Mouse (Mus musculus): ENCODE results near the gene Olfr1512. TPM values are rescaled to one million over a fixed set of nuclear protein-coding genes. Genes with fewer than 3 reads are reported as not detected.

The Olfr1512 gene
- not detected in 2 replicates for total RNA-seq (2023)

DNA sequence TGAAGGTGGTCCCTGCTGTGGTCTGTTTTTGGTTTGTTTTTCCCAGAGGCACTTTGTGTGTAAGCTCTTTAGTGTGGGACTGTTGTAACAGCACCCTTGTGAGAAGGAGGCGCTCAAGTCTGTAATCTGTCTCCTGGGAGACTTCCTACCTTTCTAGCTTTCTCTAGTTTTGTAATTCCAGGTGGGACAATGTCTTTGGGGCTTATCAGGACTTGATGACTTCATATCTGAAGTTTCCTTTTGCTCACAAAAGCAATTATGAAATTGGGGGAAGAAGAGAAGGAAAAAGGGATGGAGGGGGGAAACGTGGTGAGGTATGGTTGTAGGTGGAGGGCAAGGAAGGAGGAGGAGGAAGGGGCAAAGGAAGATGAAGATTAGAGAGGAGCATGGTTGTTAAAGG, at the start of gene Olfr1512:
TSS of gene Olfr1512 (minus strand) at position 101 of the 400 bp plus-strand sequence.

DNA sequence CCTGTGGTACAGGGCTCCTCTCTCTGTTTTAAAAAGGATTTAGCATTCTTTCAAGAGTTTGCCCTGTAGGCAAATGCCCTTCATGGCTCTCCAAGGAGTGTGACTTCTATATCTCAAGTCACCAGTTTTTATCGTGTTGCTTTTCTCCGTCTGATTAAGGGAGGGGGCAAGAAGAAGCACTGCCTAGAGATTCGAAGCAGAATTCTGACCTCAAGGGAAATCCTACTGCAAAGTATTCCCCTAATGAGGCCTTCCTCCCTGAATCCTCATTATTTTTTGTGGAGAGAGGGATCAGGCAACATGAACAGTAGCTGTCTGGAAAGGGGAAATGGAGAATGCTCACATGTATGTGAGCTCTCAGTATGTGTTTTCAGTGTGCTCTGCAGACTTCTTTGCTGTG, 35.3 kb upstream of the Olfr1512 start, which contains the start of gene Olfr1510:
TSS of gene Olfr1510 (minus strand) at position 101 of the 400 bp plus-strand sequence.

DNA sequence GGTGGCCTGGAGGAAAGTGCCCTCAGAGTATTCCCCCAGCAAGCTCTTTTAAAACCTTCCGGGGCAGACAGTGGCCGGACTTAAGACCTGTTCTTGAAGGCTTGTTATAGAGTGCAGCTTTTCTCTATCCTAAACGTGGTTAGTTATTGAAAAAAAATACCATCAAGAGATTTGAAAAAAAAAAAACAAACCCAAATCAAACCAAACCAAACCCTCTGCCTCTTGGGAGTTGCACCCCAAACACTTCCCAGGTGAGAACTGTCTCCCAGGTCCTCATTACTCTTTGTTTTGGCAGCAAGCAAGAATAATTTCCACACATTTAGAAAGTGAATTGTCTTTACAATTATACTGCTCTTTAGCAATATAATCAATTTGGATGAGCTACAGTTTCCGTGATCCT, 18.3 kb upstream of the Olfr1512 start, which contains the start of gene Olfr1511:
TSS of gene Olfr1511 (minus strand) at position 101 of the 400 bp plus-strand sequence.

DNA sequence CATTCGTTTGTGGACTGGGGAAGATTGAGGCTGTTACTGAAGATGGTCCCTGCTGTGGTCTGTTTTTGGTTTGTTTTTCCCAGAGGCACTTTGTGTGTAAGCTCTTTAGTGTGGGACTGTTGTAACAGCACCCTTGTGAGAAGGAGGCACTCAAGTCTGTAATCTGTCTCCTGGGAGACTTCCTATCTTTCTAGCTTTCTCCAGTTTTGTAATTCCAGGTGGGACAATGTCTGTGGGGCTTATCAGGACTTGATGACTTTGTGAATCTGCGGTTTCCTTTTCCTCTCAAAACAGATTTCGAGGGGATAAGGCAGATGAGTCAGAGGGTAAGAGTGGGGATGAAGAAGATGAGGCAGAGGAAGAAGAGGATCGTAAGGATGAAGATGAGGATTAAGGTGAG, 22.7 kb downstream of the Olfr1512 start, which contains the start of gene Olfr1513:
TSS of gene Olfr1513 (minus strand) at position 101 of the 400 bp plus-strand sequence.

DNA sequence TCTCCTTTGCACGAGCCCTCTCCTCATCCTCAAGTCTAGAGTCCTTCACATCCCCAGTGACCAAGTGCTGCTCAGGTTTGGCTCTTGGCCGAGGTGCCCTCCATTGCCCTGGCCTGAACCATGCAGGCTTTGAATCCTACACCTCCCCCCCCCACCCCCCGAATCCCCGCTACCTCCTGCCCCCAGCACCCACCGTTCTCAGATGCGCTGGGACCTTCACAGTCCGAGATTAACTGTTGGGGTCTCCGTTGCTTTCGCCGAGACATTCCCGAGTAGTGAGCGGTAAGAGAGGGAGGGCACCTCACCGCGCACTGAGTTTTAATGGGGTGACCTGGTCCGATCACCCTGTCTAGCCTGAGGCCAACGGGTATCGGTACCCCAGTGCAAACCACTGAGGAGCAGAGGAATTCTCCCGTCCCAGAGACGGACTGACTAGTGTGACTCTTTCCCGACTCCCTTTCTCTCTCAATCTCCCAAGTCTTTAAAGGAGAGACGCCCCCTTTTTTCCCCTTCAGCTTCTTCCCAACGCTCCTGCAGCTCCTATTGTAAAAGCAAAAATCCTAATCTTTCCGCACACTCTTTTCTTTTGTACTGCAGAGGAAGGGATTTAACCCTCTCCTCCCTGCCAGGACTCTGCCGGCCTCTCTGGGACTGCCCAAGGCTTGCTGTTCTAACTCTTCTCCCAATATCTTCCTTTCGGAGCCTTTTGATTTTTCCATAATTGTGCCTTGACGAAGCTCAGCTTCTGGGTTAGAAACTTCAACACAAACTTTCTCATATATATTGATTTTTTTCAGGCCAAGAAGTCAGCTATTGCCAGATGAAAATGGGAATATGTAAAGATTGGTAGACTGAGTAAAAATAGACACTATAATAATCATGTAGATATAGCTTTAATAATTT, 50.8 kb downstream of the Olfr1512 start, which contains the start of gene Sall2:
TSS of gene Sall2 (minus strand) at position 853 of the 903 bp plus-strand sequence.

Other genes with a start within 250 kb of the Olfr1512 start
- 37.8 and 48.3 TPM in 2 replicates for gene Supt16, start 181.8 kb downstream of the Olfr1512 start, total RNA-seq (2023)
- gene Chd8, start 121.4 kb downstream of the Olfr1512 start, total RNA-seq (2023) = 114 and 132 TPM in 2 replicates
- 144 and 159 TPM in 2 replicates for gene Tox4, start 100.0 kb downstream of the Olfr1512 start, total RNA-seq (2023)
- 4.1 and 6.4 TPM in 2 replicates for gene Rab2b, start 99.6 kb downstream of the Olfr1512 start, total RNA-seq (2023)
- 15.2 and 18.1 TPM in 2 replicates for gene Mettl3, start 74.0 kb downstream of the Olfr1512 start, total RNA-seq (2023)
- gene Sall2, start 50.4 kb downstream of the Olfr1512 start, total RNA-seq (2023) = 0.54 TPM in 2 replicates
- not detected in 2 replicates for gene Olfr1513, start 22.8 kb downstream of the Olfr1512 start, total RNA-seq (2023)
- not detected in 2 replicates for gene Olfr1511, start 18.2 kb upstream of the Olfr1512 start, total RNA-seq (2023)
- not detected in 2 replicates for gene Olfr1510, start 35.2 kb upstream of the Olfr1512 start, total RNA-seq (2023)
- gene Olfr1509, start 63.8 kb upstream of the Olfr1512 start, total RNA-seq (2023) = not detected in 2 replicates
- not detected in 2 replicates for gene Olfr1508, start 88.3 kb upstream of the Olfr1512 start, total RNA-seq (2023)
- gene Olfr1507, start 116.6 kb upstream of the Olfr1512 start, total RNA-seq (2023) = not detected in 2 replicates